Mouse (Mus musculus): Measurements from ENCODE around the gene Fam229a.

- no peak for TF ChIP-seq TCF12 (IDR thresholded peaks at IDR 0.05; ENCODE audit: insufficient read depth, poor library complexity, severe bottlenecking)
- no peak for TF ChIP-seq POLR2A (IDR thresholded peaks at IDR 0.05; ENCODE audit: insufficient read length, low read depth)
- no peak for TF ChIP-seq POLR2AphosphoS2 (IDR thresholded peaks at IDR 0.05; ENCODE audit: insufficient read length, low read depth)
- no peak for TF ChIP-seq MYOD1 (IDR thresholded peaks at IDR 0.05; ENCODE audit: control insufficient read depth in 1 of 3, insufficient read length in 2 of 3, low read depth in 2 of 3)
- no peak for TF ChIP-seq REST (IDR thresholded peaks at IDR 0.05; ENCODE audit: insufficient read depth, insufficient read length)
Observed at GRCm38 (mm10) chr4:129479863-129480262, 11.1 kb upstream of the Fam229a start.
